Mouse (Mus musculus) spleen, adult 2 months (tissue): ENCODE measurements at regions not wholly inside any gene's neighbourhood (a gene's known extent, or its start where the extent isn't known, plus 50 kb on each side); places are given as distances from the start of the nearest gene placed in this dataset.

Experiments
- DNase-seq, 2 experiments: peaks; one replicate each; pipeline versions ENCODE4 v3.0.0 to v3.0.0-alpha.2; 2012 to 2021; ENCODE audit warnings: low spot score in 2 of 2, low read depth in 1 of 2
- H3K27ac ChIP-seq: fragments of 200-500 bp; 2 replicates; pipeline ENCODE4 v1.5.1; 2012; ENCODE audit warnings: low read length, inconsistent platforms; ENCODE audit not compliant: insufficient read depth
- H3K27me3 ChIP-seq: fragments of 200-500 bp; 2 replicates; pipeline ENCODE4 v1.6.1; 2012; ENCODE audit warnings: mild to moderate bottlenecking, moderate library complexity, low read length, inconsistent platforms; ENCODE audit not compliant: control insufficient read depth, insufficient read depth
- H3K36me3 ChIP-seq: fragments of 200-500 bp; 2 replicates; pipeline ENCODE4 v1.6.1; 2012; ENCODE audit warnings: mild to moderate bottlenecking, low read length, inconsistent platforms; ENCODE audit not compliant: control insufficient read depth, insufficient read depth
- H3K4me1 ChIP-seq: fragments of 200-500 bp; 2 replicates; pipeline ENCODE4 v1.6.1; 2011; ENCODE audit warnings: inconsistent platforms; ENCODE audit not compliant: control insufficient read depth, insufficient read depth, insufficient read length
- H3K4me3 ChIP-seq: fragments of 200-500 bp; 2 replicates; pipeline ENCODE4 v1.5.1; 2011; ENCODE audit warnings: mild to moderate bottlenecking, inconsistent platforms; ENCODE audit not compliant: insufficient read depth, insufficient read length; ENCODE audit errors: extremely low read depth
- CTCF ChIP-seq: fragments of 200-500 bp; IDR thresholded peaks from 2 replicates; pipeline ENCODE4 v1.5.1; 2011; ENCODE audit warnings: mild to moderate bottlenecking, inconsistent platforms; ENCODE audit not compliant: insufficient read depth, insufficient read length, insufficient replicate concordance; ENCODE audit errors: extremely low read depth
- POLR2A ChIP-seq: fragments of 200-500 bp; IDR thresholded peaks from 2 replicates; pipeline ENCODE4 v1.6.1; 2011; ENCODE audit warnings: low read depth, low read length, inconsistent platforms
- WGBS: fragments of 180-500 bp; shearing (Covaris S2); methylation state at CpG from one replicate; pipeline ENCODE4 v1.1.7; 2018; 5-methylcytosine and 5-hydroxymethylcytosine counted together

DNA sequence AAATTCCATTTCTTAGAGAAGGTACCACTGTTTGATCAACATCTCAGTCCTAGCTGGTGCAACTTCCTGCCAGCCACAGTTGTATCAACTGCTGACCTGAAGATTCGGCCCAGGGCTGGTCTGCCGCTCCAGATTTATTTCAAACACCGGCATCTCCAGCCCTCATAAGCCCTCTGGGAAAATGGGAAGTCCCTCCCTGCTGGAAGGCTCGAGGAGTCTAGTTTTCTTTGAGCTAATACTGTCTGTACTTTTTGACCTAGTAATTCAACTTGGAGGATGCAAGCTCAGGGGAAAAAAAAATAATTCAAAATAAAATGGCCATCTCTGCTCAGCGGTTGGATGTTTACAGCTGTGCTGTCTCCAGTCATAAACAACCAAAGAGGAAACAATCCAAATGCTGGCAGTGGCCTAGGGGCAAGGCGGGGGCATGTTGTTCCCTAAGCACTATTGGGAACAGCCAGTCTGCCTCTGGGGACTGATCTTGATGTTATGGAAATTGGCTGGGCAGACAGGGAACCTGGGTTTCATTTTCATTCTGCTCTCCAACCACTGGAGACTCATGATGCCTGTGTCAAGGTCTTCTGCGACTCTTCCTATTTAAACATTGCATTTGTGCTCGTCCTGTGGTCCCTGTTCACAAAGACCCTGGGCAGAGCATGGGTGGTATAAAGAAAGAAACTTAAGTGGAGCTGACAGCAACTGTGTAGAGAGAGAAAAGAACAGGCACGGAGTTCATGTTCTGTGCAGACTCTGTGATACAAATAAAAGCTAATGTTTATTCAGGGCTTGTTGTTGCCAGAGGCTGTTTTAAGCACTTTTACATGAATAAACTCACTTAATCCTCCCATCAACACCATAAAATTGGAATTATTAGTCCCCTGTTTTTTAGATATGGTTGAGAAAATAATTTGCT lies 179.8 kb upstream of the Fggy start:
- no peaks in the 10 kb centered on the region for H3K27me3 ChIP-seq
- no peak overlapping the region for H3K4me3 ChIP-seq
- H3K27ac ChIP-seq: peak overlapping the region; percentile 35; the same call in 1 of the 2 replicates
- TF ChIP-seq POLR2A: no peak
- no peak for TF ChIP-seq CTCF
- DNase-seq: no peak
- no peaks in the 10 kb centered on the region for H3K36me3 ChIP-seq
- no peaks in the 10 kb centered on the region for H3K4me1 ChIP-seq
- 79% methylated on average over 9 of the region's 9 CpGs for WGBS

DNA sequence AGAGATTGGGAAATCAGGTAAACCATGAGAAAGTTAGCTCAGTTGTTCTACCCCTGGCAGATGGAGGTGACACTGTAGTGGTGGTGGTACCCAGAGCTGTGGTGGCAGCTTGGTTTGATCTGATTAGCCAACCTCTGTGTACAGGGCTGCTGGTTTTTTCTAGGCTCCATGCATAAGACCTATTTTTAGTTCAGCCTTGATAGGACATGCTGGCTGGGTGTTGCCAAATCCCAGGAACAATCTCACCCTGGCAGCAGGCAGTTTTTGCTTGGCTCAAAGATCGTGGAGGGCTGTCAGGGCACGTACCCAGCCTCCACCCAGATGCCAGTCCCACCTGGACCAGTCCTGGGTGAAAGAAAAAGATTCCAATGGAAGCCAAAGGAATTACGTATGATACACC lies 178.7 kb upstream of the Fggy start:
- DNase-seq: no peak
- Histone ChIP-seq H3K27ac (no peak overlapping the region), H3K4me1 (no peaks in the 10 kb centered on the region), H3K4me3 (no peak overlapping the region), H3K27me3 (no peaks in the 10 kb centered on the region), H3K36me3 (no peaks in the 10 kb centered on the region)
- TF ChIP-seq CTCF: no peak
- TF ChIP-seq POLR2A: no peak
- 92% methylated on average over 3 of the region's 3 CpGs for WGBS

DNA sequence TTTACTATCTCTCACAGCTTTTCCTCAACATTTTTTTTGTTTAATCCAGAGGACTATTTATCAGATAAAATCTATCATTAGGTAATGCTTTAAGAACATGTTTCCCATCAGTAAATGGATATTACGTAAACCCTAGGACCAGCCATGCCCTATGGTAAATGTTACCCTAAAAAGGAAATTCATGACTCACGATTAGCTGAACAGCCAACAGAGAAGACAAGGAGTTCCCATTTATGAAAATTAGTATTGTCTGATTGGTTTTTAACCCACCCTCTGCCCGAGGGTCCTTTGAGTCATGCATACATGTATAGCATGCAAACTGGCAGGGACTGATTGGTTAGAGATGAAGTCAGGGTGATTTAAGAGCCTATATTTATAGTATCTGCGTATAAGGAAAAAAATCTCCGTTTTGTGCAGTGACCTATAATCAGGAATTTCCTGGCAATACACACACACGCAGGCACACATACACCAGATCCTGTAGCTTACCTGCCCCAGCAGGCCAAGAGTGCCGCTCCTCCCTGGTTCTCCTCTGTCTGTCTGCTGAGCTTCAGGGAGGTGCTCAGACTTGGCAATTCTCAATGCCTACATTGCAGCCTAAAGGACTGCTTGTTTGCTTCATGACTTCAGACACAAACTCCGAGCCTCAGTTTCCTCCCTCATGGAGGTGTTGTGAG lies 174.0 kb upstream of the Fggy start:
- no peak overlapping the region for H3K27ac ChIP-seq
- no peak overlapping the region for H3K4me3 ChIP-seq
- no peak for DNase-seq
- no peak for TF ChIP-seq POLR2A
- no peak for TF ChIP-seq CTCF
- no peaks in the 10 kb centered on the region for H3K36me3 ChIP-seq
- peaks cover 11% of the 10 kb centered on the region; the same call in 1 of the 2 replicates for H3K4me1 ChIP-seq
- WGBS: 81% methylated on average over 8 of the region's 8 CpGs
- H3K27me3 ChIP-seq: no peaks in the 10 kb centered on the region

DNA sequence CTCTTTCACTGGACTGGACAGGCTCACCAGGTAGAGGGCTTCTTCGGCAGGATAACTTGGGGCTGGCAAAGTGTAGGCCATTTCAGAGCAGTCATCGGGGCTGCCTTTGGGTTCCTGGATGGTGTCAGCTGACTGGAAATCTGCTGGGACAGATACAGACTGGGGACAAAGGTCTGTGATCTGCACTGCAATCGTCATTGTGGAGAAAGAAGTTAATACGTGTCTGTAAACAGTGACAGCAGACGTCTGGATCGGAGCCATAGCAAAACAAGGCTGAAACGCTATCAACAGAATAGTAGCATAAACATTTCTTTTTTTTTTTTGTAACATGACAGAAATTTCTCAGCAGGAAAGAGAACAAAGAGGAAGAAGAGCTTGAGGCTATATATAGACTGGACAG lies 171.8 kb upstream of the Fggy start:
- no peak overlapping the region for H3K27ac ChIP-seq
- no peak for TF ChIP-seq CTCF
- no peak for TF ChIP-seq POLR2A

DNA sequence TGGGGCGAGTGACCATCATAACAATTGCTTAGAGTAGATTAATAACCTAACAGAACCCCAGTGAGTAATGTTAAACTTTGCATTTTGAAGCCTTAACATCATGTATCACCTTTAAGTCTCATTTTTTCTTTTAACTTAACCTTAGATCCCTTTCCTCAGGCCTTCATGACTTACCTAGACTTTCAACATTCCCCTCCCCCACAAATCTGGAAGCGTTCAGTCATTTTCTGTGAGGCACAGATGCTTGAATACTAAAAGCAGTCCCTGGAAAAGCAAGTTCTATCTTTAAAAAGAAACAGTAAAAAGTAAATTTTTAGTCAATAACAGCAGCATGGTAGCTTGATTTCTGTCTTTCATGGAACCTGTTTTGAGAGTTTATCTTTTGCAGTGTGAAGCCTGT lies 171.3 kb upstream of the Fggy start:
- no peak overlapping the region for H3K4me3 ChIP-seq
- WGBS: 21% methylated on average over 2 of the region's 2 CpGs
- DNase-seq: no peak

More for the DNA sequence above, 171.8 kb upstream of the Fggy start:
- 29% methylated on average over 7 of the region's 7 CpGs for WGBS
- DNase-seq: no peak
- Histone ChIP-seq H3K27me3 (no peaks in the 10 kb centered on the region), H3K36me3 (no peaks in the 10 kb centered on the region), H3K4me3 (no peak overlapping the region), H3K4me1 (peaks cover 11% of the 10 kb centered on the region; the same call in 1 of the 2 replicates)

DNA sequence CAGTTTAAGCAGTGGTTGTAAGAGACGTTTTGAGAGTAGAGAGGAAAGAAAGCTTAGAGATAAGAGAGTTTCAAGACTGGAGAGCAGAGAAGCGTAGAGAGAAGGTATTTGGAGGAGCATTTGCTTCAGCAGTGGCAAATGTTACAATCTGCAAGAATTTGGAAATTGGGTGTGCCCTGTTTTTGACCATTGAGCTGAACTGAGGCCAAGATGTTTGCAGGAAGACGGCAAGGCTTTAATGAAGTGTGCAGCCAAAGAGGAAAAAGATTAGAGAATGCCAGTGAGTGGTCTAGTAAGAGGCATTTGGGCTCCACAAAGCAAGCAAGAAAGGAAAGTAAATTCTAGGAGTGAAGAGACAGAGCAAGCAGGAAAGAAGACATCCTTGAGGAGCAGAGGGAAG lies 168.8 kb upstream of the Fggy start:
- Histone ChIP-seq H3K27ac (no peak overlapping the region), H3K4me1 (peaks cover 11% of the 10 kb centered on the region; the same call in 1 of the 2 replicates), H3K36me3 (no peaks in the 10 kb centered on the region), H3K27me3 (no peaks in the 10 kb centered on the region), H3K4me3 (no peak overlapping the region)
- DNase-seq: no peak
- TF ChIP-seq POLR2A: no peak
- no peak for TF ChIP-seq CTCF
- 73% methylated on average over 3 of the region's 3 CpGs for WGBS

More for the DNA sequence above, 171.3 kb upstream of the Fggy start:
- H3K27ac ChIP-seq: no peak overlapping the region
- TF ChIP-seq POLR2A (no peak), CTCF (no peak)
- H3K4me1 ChIP-seq: peaks cover 11% of the 10 kb centered on the region; the same call in 1 of the 2 replicates
- no peaks in the 10 kb centered on the region for H3K36me3 ChIP-seq
- no peaks in the 10 kb centered on the region for H3K27me3 ChIP-seq

DNA sequence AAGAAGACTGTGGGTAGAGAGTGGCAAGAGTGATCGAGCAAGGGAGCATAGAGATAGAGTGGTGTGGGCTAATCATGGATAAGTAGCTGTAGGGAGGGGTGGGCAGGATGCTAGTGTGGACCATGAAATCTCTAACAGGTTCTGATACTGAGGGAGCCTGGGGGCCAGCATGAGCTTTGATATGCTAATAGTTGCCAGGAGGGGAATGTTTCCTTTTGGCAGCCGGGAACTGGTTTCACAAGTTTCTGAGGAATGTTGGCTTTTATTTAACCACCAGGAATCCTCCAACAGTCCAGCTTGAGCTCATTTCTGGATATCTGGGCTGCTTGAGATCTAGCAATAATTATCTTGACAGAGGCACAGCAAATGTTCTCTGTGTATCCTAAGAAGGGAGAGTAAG lies 167.7 kb upstream of the Fggy start:
- H3K36me3 ChIP-seq: no peaks in the 10 kb centered on the region
- H3K27me3 ChIP-seq: no peaks in the 10 kb centered on the region
- 86% methylated on average over 2 of the region's 2 CpGs for WGBS
- H3K4me3 ChIP-seq: no peak overlapping the region
- no peak overlapping the region for H3K27ac ChIP-seq
- peaks cover 11% of the 10 kb centered on the region; the same call in 1 of the 2 replicates for H3K4me1 ChIP-seq
- TF ChIP-seq CTCF: no peak
- no peak for TF ChIP-seq POLR2A
- DNase-seq: no peak
